Mouse (Mus musculus): Measurements from ENCODE around the gene Krt26. TPM values are rescaled to one million over a fixed set of nuclear protein-coding genes. Genes with fewer than 3 reads are reported as not detected.

Gene Krt26
- polyA plus RNA-seq, 1 experiment = not detected

GRCm38 (mm10) chr11:99364412-99364811 is 26.6 kb upstream of the Krt26 start:
- TF ChIP-seq CTCF (IDR thresholded peaks at IDR 0.05; ENCODE audit: extremely low read depth, insufficient read length, insufficient replicate concordance, low read depth, low read length) (peak; percentile 30; the same call in 1 of the 2 replicates), POLR2A (IDR thresholded peaks at IDR 0.05; ENCODE audit: low read depth, low read length) (no peak)
- Histone ChIP-seq H3K4me1 (ENCODE audit: control insufficient read depth, insufficient read depth, insufficient read length, low read length) (no peaks in the 10 kb centered on the region), H3K27ac (ENCODE audit: insufficient read depth, low read depth, low read length) (no peak overlapping the region), H3K27me3 (ENCODE audit: control insufficient read depth, insufficient read depth, low read length) (peaks cover 2% of the 10 kb centered on the region; the same call in 1 of the 2 replicates), H3K36me3 (ENCODE audit: control insufficient read depth, insufficient read depth, low read length) (no peaks in the 10 kb centered on the region), H3K4me3 (ENCODE audit: low read depth, low read length) (no peak overlapping the region)
- WGBS = 17% methylated on average over 9 of the region's 9 CpGs

- Histone ChIP-seq H3K27ac (ENCODE audit: insufficient read depth, low read depth, low read length) (no peak overlapping the region), H3K36me3 (ENCODE audit: control insufficient read depth, insufficient read depth, low read length) (no peaks in the 10 kb centered on the region), H3K27me3 (ENCODE audit: control insufficient read depth, insufficient read depth, low read length) (peaks cover 2% of the 10 kb centered on the region; the same call in 1 of the 2 replicates), H3K4me3 (ENCODE audit: low read depth, low read length) (no peak overlapping the region), H3K4me1 (ENCODE audit: control insufficient read depth, insufficient read depth, insufficient read length, low read length) (no peaks in the 10 kb centered on the region)
- TF ChIP-seq CTCF (IDR thresholded peaks at IDR 0.05; ENCODE audit: extremely low read depth, insufficient read length, insufficient replicate concordance, low read depth, low read length) = no peak
- TF ChIP-seq POLR2A (IDR thresholded peaks at IDR 0.05; ENCODE audit: low read depth, low read length) = no peak
- 60% methylated on average over 8 of the region's 8 CpGs for WGBS
Observed at GRCm38 (mm10) chr11:99361423-99361822, 23.7 kb upstream of the Krt26 start.

GRCm38 (mm10) chr11:99351004-99351403 is 13.2 kb upstream of the Krt26 start, which contains the start of gene Krt27:
Gene Krt27, minus strand, starts transcription at chr11:99351104.
- 0 out of 2 replicates have a peak, but pooled peaks cover 1% of the 10 kb centered on the region for H3K4me1 ChIP-seq (ENCODE audit: control insufficient read depth, insufficient read depth, insufficient read length, low read length)
- H3K4me3 ChIP-seq (ENCODE audit: low read depth, low read length) = no peak within 1 kb of the TSS
- H3K27ac ChIP-seq (ENCODE audit: insufficient read depth, low read depth, low read length) = no peak within 1 kb of the TSS
- 64% methylated on average over 12 of the region's 12 CpGs for WGBS
- TF ChIP-seq POLR2A (IDR thresholded peaks at IDR 0.05; ENCODE audit: low read depth, low read length) (no peak), CTCF (IDR thresholded peaks at IDR 0.05; ENCODE audit: extremely low read depth, insufficient read length, insufficient replicate concordance, low read depth, low read length) (no peak)
- H3K27me3 ChIP-seq (ENCODE audit: control insufficient read depth, insufficient read depth, low read length) = peaks cover 2% of the 10 kb centered on the region; the same call in 1 of the 2 replicates
- H3K36me3 ChIP-seq (ENCODE audit: control insufficient read depth, insufficient read depth, low read length) = no peaks in the 10 kb centered on the region

- TF ChIP-seq POLR2A (IDR thresholded peaks at IDR 0.05; ENCODE audit: low read depth, low read length) (no peak), CTCF (IDR thresholded peaks at IDR 0.05; ENCODE audit: extremely low read depth, insufficient read length, insufficient replicate concordance, low read depth, low read length) (no peak)
- Histone ChIP-seq H3K4me1 (ENCODE audit: control insufficient read depth, insufficient read depth, insufficient read length, low read length) (no peaks in the 10 kb centered on the region), H3K27ac (ENCODE audit: insufficient read depth, low read depth, low read length) (no peak overlapping the region), H3K36me3 (ENCODE audit: control insufficient read depth, insufficient read depth, low read length) (no peaks in the 10 kb centered on the region), H3K27me3 (ENCODE audit: control insufficient read depth, insufficient read depth, low read length) (no peaks in the 10 kb centered on the region), H3K4me3 (ENCODE audit: low read depth, low read length) (no peak overlapping the region)
- 70% methylated on average over 11 of the region's 11 CpGs for WGBS
Observed at GRCm38 (mm10) chr11:99339299-99339847, 1.6 kb upstream of the Krt26 start.

GRCm38 (mm10) chr11:99333426-99333825 is 4.3 kb downstream of the Krt26 start:
- no peak overlapping the region for H3K4me3 ChIP-seq (ENCODE audit: low read depth, low read length)
- no peaks in the 10 kb centered on the region for H3K36me3 ChIP-seq (ENCODE audit: control insufficient read depth, insufficient read depth, low read length)
- H3K27me3 ChIP-seq (ENCODE audit: control insufficient read depth, insufficient read depth, low read length) = 0 out of 2 replicates have a peak, but pooled peaks cover 3% of the 10 kb centered on the region
- no peaks in the 10 kb centered on the region for H3K4me1 ChIP-seq (ENCODE audit: control insufficient read depth, insufficient read depth, insufficient read length, low read length)
- H3K27ac ChIP-seq (ENCODE audit: insufficient read depth, low read depth, low read length) = no peak overlapping the region
- WGBS = 65% methylated on average over 13 of the region's 13 CpGs
- no peak for TF ChIP-seq POLR2A (IDR thresholded peaks at IDR 0.05; ENCODE audit: low read depth, low read length)
- no peak for TF ChIP-seq CTCF (IDR thresholded peaks at IDR 0.05; ENCODE audit: extremely low read depth, insufficient read length, insufficient replicate concordance, low read depth, low read length)

GRCm38 (mm10) chr11:99329655-99330054 is 8.1 kb downstream of the Krt26 start:
- no peak for TF ChIP-seq CTCF (IDR thresholded peaks at IDR 0.05; ENCODE audit: extremely low read depth, insufficient read length, insufficient replicate concordance, low read depth, low read length)
- no peak for TF ChIP-seq POLR2A (IDR thresholded peaks at IDR 0.05; ENCODE audit: low read depth, low read length)
- 44% methylated on average over 2 of the region's 2 CpGs for WGBS

GRCm38 (mm10) chr11:99322851-99323250 is 14.9 kb downstream of the Krt26 start, which contains the start of gene Krt25:
Gene Krt25, minus strand, starts transcription at chr11:99322951.
- Histone ChIP-seq H3K27ac (ENCODE audit: insufficient read depth, low read depth, low read length) (no peak within 1 kb of the TSS), H3K36me3 (ENCODE audit: control insufficient read depth, insufficient read depth, low read length) (no peaks in the 10 kb centered on the region), H3K4me3 (ENCODE audit: low read depth, low read length) (no peak within 1 kb of the TSS), H3K4me1 (ENCODE audit: control insufficient read depth, insufficient read depth, insufficient read length, low read length) (no peaks in the 10 kb centered on the region), H3K27me3 (ENCODE audit: control insufficient read depth, insufficient read depth, low read length) (peaks cover 2% of the 10 kb centered on the region)
- TF ChIP-seq CTCF (IDR thresholded peaks at IDR 0.05; ENCODE audit: extremely low read depth, insufficient read length, insufficient replicate concordance, low read depth, low read length) = no peak
- TF ChIP-seq POLR2A (IDR thresholded peaks at IDR 0.05; ENCODE audit: low read depth, low read length) = no peak
- 82% methylated on average over 11 of the region's 11 CpGs for WGBS

More at GRCm38 (mm10) chr11:99329655-99330054, 8.1 kb downstream of the Krt26 start:
- Histone ChIP-seq H3K4me1 (ENCODE audit: control insufficient read depth, insufficient read depth, insufficient read length, low read length) (no peaks in the 10 kb centered on the region), H3K36me3 (ENCODE audit: control insufficient read depth, insufficient read depth, low read length) (no peaks in the 10 kb centered on the region), H3K4me3 (ENCODE audit: low read depth, low read length) (no peak overlapping the region), H3K27me3 (ENCODE audit: control insufficient read depth, insufficient read depth, low read length) (0 out of 2 replicates have a peak, but pooled peaks cover 3% of the 10 kb centered on the region), H3K27ac (ENCODE audit: insufficient read depth, low read depth, low read length) (no peak overlapping the region)
